Mouse (Mus musculus) NIH3T3 (cell line): ENCODE data around the gene Pgbd5.
"Not testable (repeated sequence)": the region's sequence is repeated elsewhere in the genome, so short reads cannot be mapped to it uniquely, and the experiment has no call there.

Experiments used
- DNase-seq: peaks from one replicate; pipeline ENCODE4 v3.0.0-alpha.2; 2012; ENCODE audit warnings: low read depth

The Pgbd5 gene

DNA sequence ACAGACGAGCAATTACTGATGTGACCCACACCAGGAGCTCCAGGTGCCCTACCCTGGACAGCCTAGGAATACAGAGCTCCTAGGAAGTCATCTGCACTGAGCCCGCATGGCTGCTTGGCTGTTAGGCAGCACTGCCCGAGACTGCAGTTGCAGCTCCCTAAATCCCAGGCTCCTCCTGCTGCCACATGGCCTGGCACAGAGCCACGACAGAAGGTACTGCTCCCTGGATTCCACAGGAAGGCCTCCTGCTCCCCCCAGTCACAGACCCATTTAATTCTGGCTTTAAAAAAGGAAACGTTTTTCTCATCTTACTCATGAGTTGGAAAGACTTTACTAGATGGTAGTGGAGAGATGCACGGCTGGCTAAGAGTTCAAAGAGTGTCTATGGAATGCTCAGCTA lies 10.0 kb downstream of the Pgbd5 start:
- DNase-seq = peak; percentile 33

DNA sequence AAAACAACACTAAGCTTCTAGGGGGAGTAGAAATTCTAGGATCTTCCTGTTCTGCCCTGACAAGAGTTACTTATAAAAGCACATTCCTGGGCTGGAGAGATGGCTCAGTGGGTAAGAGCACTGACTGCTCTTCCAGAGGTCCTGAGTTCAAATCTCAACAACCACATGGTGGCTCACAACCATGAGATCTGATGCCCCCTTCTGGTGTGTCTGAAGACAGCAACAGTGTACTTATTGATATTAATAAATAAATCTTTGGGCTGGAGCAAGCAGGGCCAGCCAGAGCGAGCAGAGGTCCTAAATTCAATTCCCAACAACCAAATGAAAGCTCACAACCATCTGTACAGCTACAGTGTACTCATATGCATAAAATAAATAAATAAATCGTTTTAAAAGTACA lies 10.7 kb downstream of the Pgbd5 start:
- not testable (repeated sequence) for DNase-seq

DNA sequence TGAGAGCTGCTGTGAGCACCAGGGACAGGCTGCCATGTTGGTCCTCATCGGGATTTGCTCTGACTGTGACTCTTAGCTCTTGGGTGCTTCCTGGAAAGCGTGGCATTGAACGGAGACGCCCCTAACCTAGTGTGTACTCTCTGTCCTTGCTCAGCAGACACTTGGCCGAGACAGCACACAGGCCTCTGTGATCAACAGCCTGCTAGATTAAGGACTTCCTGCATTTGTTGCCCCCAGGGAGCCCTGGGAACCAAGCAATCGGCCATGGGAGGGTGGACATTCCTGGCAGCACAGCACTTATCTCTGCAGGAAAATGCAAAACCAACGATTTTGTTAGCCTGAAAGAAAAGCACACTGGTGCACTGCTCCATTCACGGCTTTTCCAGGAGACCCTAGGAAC lies 18.0 kb downstream of the Pgbd5 start:
- no peak for DNase-seq

DNA sequence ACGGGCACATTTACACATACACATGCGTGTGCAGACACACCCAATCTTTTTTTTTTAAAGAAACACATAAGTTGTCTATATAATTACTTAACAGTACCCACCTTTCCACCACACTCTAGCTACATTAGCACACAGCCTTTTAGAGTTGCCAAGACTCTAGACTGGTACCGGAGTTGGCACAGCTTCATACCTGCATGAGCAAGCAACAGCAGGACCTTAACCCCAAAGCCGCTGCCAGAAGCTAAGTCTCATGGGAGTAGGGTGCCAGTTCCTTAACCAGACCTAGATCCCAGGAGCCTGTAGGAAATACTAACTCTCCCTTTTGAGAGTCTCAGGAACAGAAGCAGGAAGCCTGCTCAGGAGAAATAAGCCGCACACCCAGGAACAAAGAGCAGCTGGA lies 20.5 kb downstream of the Pgbd5 start:
- no peak for DNase-seq

DNA sequence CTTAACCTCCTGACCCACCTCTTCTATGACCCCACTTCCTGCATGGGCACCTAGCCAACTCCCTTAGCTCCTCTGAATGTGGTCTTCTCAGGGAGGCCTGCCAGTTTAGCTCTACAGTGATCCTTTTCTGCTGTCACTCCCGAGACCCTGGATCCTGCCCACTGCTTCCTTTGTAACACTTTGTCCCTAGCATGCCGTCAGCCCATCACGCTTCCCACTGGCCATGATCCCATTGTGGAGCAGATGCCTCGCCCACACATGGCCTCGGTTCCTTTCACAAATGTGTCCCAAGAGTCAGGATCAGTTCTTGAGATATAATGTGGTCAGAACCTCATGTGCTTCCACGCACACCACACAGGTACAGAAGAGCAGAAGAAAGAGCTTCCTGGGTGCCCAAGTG lies 21.3 kb downstream of the Pgbd5 start:
- DNase-seq = no peak

DNA sequence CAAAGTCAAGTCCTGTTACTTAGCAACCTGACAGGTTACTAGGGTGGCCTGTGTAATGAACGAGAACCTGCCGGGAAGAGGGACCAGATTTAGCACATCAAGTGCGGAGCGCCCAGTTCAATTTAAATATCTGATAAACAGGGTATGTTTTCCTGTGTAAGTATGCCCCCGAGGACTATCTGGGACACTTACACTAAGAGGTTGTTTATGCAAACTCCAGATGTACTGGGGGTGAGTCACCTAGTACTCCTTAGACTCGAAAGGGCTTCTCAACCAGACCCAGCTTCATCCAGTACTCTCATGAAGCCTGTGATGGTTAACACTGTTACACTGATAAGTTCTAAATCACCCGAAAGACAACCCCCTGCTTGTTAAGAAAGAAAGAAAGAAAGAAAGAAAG lies 22.8 kb downstream of the Pgbd5 start:
- DNase-seq = peak; percentile 68

DNA sequence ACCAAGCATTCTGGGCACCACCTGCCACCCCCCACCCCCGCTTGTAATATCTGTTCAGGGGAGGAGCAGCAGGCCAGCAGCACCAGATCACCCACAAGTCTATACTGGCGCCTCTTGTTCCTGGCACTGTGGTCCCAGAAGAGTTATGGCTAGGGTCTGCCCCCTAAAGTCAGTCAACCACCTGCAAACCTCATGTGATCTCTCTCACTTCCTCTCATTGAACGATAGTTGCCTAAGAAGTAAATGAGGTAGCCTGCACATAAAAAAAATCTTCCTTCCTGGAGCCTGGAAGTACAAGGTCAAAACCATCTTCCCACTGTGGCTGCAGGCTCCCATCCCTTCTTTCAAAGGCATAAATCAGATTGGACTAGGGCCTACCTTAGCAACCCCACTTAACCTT lies 23.7 kb downstream of the Pgbd5 start:
- DNase-seq = no peak

DNA sequence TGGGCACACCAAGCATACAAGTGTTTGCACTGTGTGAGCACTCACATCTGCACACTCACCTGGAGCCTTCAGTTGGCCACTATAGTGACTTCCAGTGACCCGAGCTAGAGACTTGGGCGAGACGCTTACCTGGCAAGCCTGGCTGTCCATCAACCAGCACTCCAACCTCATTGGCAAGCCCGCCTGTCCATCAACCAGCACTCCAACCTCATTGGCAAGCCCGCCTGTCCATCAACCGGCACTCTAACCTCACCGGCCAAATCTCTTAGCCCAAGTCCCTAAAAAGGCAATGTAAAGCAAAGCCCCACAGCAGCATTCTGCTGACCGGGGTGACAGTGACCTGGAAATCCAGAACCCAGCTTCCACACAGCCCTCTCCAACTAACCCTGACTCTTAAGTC lies 24.5 kb downstream of the Pgbd5 start:
- DNase-seq = no peak

DNA sequence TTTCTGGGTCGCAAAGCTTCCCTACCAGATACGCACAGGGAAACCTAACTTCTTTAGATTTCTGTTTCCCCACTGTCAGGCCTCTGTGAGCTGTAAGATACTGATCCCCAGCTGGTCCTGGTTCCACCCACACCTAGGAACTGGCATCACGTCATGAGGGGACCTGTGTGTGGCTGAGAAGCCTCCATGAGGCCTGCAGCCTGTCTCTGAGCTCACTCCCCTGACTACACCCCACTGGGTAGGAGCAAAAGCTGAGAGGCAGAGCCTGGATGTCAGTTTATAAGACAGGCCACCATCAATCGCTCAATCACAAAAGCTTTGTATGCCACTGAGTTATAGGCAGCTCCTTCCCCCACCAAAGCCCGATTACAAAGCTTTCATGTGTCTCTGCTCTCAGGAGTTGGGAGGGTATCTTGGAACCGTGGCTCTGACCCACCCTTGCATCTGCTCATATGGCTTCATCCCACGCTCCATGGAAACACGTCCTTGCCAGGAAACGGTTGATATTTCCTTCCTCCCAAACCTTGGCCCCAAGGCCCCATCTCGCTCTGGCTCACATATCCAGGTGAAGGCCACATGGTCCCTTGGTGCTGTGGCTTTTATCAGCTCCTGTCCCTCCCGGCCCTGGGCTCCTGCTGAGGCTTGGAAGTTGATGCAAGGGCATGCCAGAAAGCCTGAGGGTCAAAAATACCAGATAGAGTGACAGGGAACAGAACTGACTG lies 26.1 kb downstream of the Pgbd5 start:
- DNase-seq = no peak

DNA sequence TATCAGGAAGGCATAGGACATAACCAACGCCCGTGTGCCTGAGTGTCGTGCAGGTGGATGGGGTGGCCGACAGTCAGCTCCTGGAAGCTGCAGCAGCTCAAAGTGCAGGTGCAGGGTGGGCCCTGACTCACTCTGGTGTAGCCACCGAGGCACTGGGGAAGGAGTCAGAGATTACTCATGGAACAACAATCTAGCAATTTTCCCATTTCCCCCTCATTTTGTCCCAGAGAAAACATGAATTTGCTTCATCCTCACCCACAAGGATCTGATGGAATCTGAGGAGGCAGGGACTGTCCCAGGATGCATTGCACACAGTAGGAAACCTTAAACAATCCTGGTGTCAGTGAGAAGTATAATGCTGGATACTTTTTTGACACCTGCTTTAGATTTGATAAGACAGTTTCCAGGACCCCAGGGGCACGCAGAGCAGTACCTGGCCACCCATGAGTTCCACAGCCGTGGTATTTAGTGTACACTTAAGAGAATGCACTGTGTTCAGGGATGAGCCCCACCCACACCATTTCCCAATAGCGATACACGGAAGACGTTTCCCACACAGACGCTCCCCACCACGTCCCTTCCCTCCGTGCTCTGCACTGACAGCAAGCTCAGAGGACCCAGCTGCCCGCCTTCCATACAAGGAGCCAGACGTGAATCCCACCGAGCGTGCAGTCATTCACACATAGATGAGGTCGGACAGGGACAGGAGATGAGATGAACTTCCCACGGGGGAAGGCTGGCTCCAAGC lies 26.8 kb downstream of the Pgbd5 start:
- peak; percentile 59 for DNase-seq

DNA sequence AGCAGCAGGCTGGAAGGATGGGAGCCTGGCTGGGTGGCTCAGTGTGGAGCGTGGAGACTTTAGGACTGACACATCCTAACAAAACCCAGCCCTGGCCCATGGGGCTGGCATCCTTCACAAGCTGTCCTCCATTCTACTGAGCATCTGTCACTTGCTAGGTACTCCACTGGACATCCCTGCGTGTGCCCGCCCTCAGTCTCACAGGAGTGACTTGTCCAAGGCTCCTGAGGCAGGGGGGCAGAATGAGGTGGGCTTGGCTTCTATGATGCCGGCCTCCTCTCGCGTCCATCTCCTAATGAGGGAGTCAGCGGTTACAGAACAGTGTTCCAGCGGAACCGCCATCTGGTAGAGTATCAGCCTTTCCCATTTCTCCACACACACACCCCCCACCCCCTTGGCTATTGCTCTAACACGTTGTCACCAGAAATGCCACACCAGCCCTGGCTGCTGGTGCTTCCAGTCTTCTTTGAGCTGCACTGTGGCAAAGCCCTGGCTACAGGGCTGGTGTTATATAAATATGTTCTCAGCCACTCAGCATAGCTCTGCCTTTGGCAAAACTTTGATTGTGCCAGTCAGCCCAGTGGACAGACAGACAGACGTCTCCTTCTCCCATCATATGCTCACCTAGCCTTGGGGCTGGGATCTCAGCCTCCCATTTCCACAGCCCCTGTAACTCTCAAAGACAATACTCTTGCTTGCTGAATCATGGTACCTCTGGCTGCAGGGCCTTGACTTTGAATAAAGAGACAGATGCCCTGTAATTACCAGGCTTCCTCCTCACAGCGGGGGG lies 34.8 kb downstream of the Pgbd5 start:
- DNase-seq = no peak

DNA sequence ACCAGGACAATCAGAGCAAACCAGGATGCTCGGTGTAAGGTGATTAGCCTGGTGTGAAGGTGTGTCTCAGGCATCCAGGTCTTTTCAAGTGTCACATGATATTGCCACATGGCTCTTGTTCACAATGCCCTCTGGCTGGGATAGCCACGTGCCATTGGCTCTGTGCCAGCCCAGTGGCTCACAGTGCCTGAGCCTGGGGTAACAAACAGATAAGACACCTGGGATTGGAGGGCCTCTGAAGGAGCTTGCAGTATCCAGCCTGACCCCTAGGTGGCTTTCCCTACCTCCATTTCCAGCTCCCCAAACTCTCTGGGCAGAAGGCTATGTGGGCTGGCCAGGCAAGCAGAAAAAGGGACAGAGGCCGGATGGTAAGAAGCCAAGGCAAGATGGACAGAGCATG lies 35.6 kb downstream of the Pgbd5 start:
- peak; percentile 70 for DNase-seq

DNA sequence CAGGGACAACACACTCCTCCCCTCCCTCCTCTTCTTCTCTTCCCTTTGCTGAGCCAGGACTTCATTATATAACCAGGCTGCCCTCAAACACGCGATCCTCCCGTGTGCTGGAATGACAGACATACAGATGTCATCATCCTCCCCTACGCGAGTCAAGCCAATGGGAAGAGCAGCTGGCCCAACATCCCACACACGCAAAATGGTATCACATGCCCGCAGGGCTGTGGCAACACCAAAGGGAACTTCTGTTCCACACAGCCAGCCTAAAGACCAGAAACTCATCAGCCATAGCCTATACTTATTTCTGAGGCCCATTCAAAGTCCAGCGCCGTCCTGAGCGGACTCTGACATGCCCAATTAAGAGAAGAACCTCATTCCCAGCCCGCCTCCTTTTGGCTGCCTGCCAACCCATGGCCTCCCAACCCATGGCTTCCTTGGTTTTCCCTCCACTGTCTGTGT lies 40.0 kb downstream of the Pgbd5 start:
- DNase-seq = peak; percentile 25

DNA sequence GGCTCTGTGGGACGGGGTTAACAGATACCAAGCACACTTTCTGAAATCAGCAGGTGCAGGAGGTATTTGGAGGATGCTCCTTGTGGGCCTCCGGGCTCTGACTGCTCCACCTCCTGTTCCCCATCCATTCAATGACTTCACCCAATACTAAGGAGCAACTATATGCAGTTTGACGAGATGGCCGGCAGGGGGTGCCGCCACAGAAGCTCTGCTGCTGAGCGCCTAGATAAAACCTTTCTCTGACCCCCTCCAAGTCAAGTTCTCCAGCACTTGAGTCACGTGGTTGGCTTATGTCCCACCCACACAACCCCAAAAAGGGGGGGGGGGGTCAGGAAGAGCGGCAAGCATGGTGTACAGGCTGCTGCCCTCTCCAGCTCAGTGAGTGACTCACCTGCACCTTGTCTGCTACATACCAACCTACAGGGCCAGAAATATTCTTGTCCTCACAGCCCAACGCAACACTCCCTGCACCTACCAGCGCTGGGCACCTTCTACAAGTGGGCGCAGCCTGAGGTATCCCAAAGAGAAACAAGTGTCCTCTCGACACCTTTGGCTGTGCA lies 40.5 kb downstream of the Pgbd5 start:
- DNase-seq = peak; percentile 69

DNA sequence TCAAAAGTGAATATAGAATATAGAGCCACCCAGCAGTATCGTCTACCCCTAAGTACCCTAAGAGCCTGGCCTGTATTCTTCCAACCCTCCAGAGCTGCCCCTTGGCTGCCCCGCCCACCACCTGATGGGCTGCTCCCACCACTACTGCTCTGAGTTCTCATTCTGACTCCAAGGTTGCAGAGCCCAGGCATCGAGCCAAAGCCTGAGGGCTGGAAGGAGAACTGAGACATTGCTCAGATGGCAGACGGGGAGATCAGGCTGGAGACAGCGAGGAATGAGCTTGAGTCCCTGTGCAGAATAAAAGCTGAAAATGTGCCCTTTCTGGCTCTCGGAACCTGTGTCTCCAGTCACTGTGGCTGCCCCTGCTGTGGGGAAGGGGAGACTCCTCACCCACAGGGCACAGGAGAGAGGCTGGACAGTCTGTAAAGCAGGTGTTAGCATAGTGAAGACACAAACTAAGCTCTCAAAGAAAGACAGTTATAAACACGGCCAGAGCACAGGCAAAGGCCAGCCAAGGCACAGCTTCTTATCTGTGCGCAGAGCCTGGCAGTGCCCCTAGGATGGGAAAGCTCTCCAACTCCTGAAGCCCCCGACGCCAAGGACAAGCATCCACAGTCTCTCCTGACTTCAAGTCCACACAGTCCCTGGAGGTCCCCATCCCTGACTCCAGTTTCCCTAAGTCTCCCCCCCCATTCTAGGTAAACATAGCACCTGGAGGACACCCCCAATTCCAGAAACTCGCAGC lies 42.0 kb downstream of the Pgbd5 start:
- peak; percentile 82 for DNase-seq

DNA sequence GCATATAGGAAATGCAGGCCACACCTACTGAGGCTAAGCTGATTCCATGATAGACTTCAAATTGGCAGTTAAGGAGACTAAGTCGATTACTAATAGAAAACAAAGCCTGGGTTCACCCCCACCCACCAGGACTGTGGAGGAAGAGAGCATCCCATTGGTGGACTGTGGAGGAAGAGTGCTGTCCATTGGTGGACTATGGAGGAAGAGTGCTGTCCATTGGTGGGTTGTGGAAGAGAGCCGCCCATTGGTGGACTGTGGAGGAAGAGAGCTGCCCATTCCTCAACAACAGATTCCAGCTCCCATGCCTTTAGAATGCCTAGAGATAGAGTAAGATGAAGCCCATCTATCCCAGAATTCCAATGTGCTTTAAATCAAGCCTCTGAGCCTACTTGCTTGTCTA lies 42.9 kb downstream of the Pgbd5 start:
- DNase-seq = no peak

DNA sequence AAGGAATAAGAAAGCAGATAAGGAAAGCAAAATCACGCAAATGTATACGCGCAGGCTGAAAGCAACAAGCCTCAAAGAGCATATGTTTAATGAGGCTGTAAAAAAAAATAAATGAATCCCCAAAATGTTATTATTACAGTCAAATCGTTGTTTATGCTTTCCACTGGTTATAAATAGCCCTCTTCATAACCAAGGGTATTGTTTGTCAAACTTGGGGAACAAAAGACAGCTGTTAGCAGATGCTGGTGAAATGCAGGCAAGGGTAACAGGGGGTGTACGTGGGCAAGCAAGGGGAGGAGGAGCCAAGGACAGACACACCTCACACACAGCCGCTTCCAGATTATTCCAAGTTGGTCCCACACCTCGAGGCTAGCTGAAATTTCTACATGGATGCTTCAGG lies 44.1 kb downstream of the Pgbd5 start:
- DNase-seq = no peak

DNA sequence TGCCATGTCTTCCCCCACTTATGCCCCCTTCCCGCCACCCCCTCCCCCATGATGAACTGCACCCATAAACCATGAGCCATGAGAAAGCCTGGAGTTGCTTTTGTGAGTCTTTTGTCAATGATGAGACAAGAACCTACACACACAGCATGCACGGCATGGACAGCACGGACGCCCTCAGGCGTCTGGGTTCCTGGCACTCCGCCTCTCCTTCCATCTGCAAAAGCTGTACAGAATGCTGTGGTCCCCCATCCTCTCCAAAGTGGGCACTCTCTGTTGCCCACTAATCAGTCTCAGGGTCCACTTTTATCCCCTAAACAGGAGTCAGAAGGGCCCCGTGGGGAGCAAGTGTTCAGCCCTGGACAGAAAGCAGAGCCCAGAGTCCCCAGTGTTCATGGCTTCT lies 44.5 kb downstream of the Pgbd5 start:
- DNase-seq = no peak

DNA sequence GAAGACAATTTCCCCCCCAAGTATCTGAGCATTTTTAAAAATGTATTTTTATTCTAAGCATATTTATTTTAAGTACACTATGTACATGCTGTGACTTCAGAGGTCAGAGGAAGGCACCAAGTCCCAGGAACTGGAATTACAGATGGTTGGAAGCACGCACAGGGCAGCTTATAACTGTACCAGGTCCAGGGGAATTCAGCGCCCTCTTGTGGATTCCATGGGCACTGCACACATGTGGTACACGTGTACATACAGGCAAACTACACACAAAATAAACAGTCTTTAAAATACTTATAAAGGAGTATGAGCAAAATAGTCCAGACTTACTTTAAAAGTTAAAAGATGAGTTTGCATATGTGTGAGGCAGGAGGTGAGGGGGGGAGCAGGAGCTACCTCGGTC lies 45.5 kb downstream of the Pgbd5 start:
- peak; percentile 37 for DNase-seq

DNA sequence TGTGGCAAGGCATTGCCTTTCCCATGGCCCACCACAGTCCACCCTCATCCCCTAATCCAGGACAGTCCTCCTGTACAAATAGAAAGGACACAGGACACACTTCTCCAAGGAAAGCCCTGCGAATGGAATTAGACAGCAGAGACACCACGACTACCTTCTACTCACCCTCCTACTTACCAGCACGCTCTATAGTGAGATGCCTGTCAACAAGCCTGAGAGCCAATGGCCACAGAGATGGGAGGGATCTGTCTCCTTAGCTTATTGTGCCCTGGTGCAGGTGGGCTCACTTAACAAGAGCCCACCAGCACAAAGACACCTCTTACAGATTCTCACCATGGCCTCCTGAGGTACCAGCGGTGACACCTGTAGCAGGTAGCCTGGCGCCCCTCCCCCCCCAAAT lies 46.4 kb downstream of the Pgbd5 start:
- no peak for DNase-seq

DNA sequence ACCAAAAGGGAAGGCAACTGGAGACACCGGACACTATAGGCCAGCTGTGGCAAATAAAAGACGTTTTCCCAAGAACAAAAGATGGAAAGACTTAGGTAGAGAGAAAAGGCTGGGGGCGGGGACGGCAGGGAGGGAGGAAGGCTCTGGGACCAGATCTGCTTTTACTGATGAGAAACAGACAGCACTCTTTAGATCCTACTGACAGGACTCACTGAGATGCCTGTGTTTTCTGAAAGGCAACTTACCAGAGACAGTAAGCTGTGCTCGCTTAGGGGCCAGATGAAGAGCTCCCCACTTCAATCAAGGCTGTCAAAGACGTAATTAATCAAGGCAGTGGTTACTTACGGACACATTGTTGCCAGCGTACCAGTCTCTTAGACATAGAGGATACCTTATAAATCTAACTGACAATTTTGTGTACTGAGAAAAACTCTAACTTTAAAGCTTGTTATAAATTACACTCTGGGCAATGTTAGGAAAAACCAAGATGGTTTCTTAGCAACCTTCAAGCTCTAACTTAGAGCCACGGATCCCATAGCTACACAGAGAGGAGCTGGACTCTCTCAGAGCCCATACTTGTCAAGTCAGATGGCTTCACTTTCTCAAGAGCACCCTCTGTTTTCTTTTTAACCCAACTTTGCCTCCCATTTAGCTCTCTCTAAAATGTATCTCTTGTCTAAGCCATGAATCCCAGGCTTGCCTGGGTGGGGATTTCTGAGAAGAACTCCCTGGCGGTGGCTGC lies 47.0 kb downstream of the Pgbd5 start:
- no peak for DNase-seq
